Mouse (Mus musculus): ENCODE measurements around the gene Zfp57. TPM values are rescaled to one million over a fixed set of nuclear protein-coding genes. Genes with fewer than 3 reads are reported as not detected.
"Not testable (repeated sequence)": the region's sequence is repeated elsewhere in the genome, so short reads cannot be mapped to it uniquely, and the experiment has no call there.

Zfp57 gene
- polyA plus RNA-seq, 1 experiment from 2014 or later = 96.9 TPM

DNA sequence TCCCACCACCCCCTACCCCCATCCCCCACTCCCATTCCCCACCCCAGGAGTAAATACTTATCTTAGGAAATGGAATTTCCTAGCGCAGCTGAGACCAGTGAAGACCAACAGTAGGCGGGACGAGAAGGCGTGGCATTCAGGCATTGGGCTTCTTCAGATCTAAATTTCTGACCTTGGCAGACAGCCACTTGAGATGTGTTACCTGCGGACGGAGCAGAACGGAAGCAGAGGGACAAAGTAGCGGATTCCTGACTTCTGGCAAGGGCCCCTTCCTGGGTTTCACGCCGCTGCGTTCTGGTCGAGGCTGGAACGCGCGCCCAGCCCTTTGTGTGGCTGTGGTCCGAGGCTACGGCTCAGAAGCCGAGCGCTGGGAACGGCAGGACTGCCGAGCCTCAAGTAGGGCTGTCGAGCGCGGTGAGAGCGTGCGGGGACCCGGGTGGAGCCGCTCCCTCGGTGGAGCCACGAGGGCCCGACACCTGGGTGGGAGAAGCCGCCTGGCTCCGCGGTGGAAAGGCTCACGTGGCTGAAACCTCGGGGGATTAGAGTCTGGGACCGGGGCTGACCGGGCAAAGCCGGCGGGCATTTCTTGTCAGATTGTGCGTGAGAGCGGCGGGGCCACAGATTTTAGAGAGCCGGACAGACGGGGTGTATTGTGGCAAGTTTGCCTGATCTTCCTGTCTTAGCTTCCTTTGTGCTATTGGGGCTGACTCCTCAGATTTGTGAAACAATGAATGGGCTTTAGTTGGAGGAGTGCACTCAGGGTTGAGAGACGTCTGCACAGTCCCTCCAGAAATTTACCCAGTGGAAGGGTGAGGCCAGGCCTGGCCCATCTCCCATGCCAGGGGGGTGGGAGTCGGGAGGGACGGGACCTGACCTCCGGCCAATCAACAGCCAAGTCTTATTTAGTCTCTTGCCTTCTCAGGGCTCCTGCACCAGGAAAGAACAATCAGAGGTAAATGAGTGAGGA is 1.7 kb downstream of the Zfp57 start:
- Histone ChIP-seq H3K27me3 (ENCODE audit: insufficient read depth, poor library complexity, severe bottlenecking) (no peaks in the 10 kb centered on the region), H3K9me3 (no peaks in the 10 kb centered on the region), H3K4me1 (replicated peaks) (peaks cover 16% of the 10 kb centered on the region; the same call in 1 of the 2 replicates), H3K27ac (peak overlapping the region; percentile 98), H3K36me3 (peaks cover 35% of the 10 kb centered on the region), H3K4me3 (peak overlapping the region; percentile 80)
- DNase-seq (ENCODE audit: low spot score) = peak; percentile 79
- WGBS = under 1% methylated on average over 49 of the region's 49 CpGs

DNA sequence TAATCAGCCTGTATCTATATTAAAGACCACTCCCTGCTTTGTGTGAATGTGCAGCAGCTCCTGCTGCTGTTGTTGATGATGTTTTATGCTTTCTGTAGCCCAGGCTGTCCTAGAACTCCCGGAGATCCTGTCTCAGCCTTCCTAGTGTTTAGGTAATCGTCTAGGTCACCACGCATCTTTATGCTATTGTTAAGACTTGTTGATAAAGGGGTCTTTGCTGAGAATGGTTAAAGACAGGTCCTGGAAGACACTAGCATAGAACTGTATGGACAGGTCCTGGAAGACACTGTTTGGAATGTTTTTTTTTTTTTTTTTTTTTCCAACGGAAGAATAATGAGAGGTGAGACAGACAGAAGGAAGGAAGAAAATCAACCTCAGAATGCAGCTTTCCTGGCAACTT is 2.4 kb downstream of the Zfp57 start:
- Histone ChIP-seq H3K27ac (peak overlapping the region; percentile 98), H3K36me3 (peaks cover 42% of the 10 kb centered on the region), H3K9me3 (no peaks in the 10 kb centered on the region), H3K4me1 (replicated peaks) (peaks cover 16% of the 10 kb centered on the region; the same call in 1 of the 2 replicates), H3K4me3 (peak overlapping the region; percentile 80), H3K27me3 (ENCODE audit: insufficient read depth, poor library complexity, severe bottlenecking) (no peaks in the 10 kb centered on the region)
- no peak for DNase-seq (ENCODE audit: low spot score)
- 46% methylated on average over 4 of the region's 4 CpGs for WGBS

DNA sequence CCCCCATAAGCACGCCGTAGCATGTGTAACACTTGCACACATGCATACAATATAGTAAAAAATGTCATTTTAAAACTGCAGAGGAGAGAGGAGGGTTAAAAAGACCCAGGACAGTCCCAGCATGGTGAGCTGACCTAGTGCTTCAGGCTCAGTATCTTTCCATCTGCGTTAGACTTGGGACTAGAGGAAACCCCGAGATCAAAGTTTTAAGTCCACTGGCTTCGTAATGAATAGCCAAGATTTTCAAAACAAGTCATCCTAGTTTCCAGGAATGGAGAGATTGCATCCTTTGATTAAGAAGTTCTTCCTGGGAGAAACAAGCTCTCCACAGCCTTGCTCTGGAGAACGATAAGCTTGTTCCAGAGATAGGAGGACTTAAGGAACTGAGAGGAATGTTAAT is 7.2 kb downstream of the Zfp57 start:
- H3K27me3 ChIP-seq (ENCODE audit: insufficient read depth, poor library complexity, severe bottlenecking) = no peaks in the 10 kb centered on the region
- peaks cover 3% of the 10 kb centered on the region; the same call in 1 of the 2 replicates for H3K4me1 ChIP-seq (replicated peaks)
- H3K9me3 ChIP-seq = no peaks in the 10 kb centered on the region
- peaks cover 77% of the 10 kb centered on the region for H3K36me3 ChIP-seq
- 92% methylated on average over 6 of the region's 6 CpGs for WGBS
- H3K4me3 ChIP-seq = no peak overlapping the region
- DNase-seq (ENCODE audit: low spot score) = no peak
- H3K27ac ChIP-seq = no peak overlapping the region

DNA sequence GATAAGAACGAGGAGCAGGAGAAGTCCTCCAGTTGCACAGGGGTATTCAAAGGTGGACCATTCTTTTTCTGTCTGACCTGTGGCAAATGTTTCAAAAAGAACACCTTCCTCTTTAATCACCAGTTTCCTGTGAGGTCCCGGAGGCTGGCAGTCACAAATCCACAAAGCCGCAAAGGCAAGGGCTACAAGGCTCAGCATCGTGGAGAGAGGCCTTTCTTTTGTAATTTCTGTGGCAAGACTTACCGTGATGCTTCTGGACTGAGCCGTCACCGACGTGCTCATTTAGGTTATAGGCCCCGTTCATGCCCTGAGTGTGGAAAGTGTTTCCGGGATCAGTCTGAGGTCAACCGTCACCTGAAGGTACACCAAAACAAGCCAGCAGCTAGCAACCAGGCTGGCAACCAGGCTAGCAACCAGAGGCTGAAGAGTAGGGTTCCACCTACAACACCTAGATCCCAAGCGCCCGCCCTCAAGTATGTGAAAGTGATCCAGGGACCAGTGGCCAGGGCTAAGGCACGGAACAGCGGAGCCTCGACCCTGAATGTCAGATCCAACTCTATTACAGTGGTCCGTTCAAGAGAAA is 8.6 kb downstream of the Zfp57 start:
- no peak overlapping the region for H3K4me3 ChIP-seq
- no peak for DNase-seq (ENCODE audit: low spot score)
- no peaks in the 10 kb centered on the region for H3K4me1 ChIP-seq (replicated peaks)
- WGBS = 94% methylated on average over 17 of the region's 17 CpGs
- no peaks in the 10 kb centered on the region for H3K27me3 ChIP-seq (ENCODE audit: insufficient read depth, poor library complexity, severe bottlenecking)
- H3K27ac ChIP-seq = no peak overlapping the region
- H3K36me3 ChIP-seq = peaks cover 72% of the 10 kb centered on the region
- H3K9me3 ChIP-seq = no peaks in the 10 kb centered on the region

DNA sequence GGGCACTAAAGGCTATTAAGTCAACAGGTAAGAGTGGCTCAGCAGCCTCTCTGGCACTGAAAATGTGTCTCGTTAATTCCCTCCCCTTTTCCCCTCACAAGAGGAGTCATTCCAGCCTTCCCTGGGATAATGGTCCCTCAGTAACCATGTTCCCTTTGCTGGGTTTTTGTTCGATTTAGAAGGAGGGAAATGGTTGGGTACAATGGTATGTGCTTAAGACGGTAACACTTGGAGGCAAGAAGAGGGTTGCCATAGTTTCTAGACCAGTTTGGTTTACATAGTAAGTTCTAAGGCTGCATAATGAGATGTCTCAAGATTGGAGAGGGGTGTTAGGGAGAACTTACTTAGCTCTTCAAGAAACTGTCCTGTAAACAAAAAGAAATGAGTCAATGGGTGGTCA is 10.8 kb downstream of the Zfp57 start:
- peaks cover 51% of the 10 kb centered on the region for H3K36me3 ChIP-seq
- no peaks in the 10 kb centered on the region for H3K4me1 ChIP-seq (replicated peaks)
- H3K9me3 ChIP-seq = no peaks in the 10 kb centered on the region
- no peak overlapping the region for H3K4me3 ChIP-seq
- no peak for DNase-seq (ENCODE audit: low spot score)
- WGBS = 86% methylated on average over 3 of the region's 3 CpGs
- no peak overlapping the region for H3K27ac ChIP-seq
- H3K27me3 ChIP-seq (ENCODE audit: insufficient read depth, poor library complexity, severe bottlenecking) = no peaks in the 10 kb centered on the region

DNA sequence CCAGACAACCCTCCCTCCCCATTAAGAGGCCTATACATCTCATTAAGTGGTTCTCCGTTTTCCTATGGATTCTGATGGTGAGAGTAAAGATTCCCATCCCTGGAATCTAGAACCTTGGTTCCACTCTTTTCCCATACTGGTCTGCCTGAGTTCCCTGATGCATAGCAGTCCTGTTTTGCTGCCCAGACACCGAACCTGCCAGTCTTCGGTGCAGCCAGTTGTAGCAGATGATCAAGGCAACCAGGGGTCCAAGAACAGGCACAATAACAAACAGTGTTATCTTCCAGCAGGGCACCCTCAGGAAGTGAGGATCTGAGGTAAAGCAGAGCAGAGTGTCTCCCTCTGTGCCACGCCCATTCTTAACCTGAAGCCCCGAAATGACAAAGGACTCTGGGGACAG is 11.2 kb downstream of the Zfp57 start:
- no peaks in the 10 kb centered on the region for H3K27me3 ChIP-seq (ENCODE audit: insufficient read depth, poor library complexity, severe bottlenecking)
- H3K36me3 ChIP-seq = peaks cover 47% of the 10 kb centered on the region
- DNase-seq (ENCODE audit: low spot score) = no peak
- no peaks in the 10 kb centered on the region for H3K9me3 ChIP-seq
- no peak overlapping the region for H3K4me3 ChIP-seq
- H3K4me1 ChIP-seq (replicated peaks) = no peaks in the 10 kb centered on the region
- WGBS = 75% methylated on average over 5 of the region's 5 CpGs
- no peak overlapping the region for H3K27ac ChIP-seq

DNA sequence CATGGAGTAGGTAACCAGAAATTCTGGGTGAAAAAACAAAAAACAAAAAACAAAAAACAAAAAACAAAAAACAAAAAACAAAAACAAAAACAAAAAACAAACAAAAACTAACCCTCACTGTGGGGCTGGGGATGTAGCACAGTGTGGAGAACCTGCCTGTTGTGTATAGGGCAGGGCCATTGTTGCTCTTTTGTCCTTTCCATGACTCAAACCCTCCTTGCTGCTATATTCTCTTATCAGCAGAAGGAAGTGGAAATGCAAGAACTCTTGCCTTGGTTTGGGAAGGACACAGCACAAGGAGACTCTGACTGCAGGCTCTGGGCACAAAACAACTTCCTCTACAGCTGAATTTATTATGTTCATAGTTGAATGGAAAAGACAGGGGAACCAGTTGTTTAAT is 15.4 kb downstream of the Zfp57 start:
- H3K27me3 ChIP-seq (ENCODE audit: insufficient read depth, poor library complexity, severe bottlenecking) = no peaks in the 10 kb centered on the region
- no peak overlapping the region for H3K4me3 ChIP-seq
- H3K4me1 ChIP-seq (replicated peaks) = no peaks in the 10 kb centered on the region; the same call in 1 of the 2 replicates
- H3K27ac ChIP-seq = no peak overlapping the region
- no peaks in the 10 kb centered on the region for H3K9me3 ChIP-seq
- DNase-seq (ENCODE audit: low spot score) = no peak
- peaks cover 5% of the 10 kb centered on the region for H3K36me3 ChIP-seq

DNA sequence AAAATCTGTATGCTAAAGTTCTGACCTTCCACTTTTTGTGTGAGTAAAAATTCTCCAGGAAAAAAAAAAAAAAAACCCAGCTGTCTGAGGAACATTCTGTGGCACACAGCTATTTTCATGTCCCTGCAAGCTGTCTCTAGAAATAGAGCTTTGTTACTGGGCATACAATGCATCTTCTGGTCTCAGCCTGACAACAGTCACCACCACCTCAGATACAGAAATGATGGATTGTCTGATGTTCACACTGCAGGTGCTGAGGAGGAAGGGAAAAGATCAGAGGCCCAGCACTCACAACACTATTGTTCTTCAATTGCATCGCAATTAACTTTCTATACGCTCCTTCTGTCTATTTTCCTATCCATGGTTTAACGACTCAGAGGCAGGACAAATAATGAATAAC is 17.4 kb downstream of the Zfp57 start:
- DNase-seq (ENCODE audit: low spot score) = no peak
- Histone ChIP-seq H3K27me3 (ENCODE audit: insufficient read depth, poor library complexity, severe bottlenecking) (no peaks in the 10 kb centered on the region), H3K36me3 (no peaks in the 10 kb centered on the region), H3K27ac (no peak overlapping the region), H3K4me1 (replicated peaks) (no peaks in the 10 kb centered on the region; the same call in 1 of the 2 replicates), H3K4me3 (no peak overlapping the region), H3K9me3 (no peaks in the 10 kb centered on the region)
- 81% methylated on average over 3 of the region's 3 CpGs for WGBS

DNA sequence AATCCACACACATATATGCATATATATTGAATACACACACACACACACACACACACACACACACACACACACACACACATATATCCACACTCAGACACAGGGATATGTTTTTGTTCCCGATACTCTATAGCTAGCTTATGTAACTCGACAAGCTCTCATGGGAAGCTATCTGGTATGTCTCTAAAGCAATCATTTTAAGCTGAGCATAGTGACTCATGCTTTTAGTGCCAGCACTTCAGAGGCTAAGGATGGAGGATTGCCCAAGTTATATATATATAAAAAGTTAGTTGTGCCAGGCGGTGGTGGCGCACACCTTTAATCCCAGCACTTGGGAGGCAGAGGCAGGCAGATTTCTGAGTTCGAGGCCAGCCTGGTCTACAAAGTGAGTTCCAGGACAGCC is 18.3 kb downstream of the Zfp57 start:
- H3K36me3 ChIP-seq; H3K4me1 ChIP-seq (replicated peaks); H3K9me3 ChIP-seq; H3K4me3 ChIP-seq; DNase-seq (ENCODE audit: low spot score); H3K27ac ChIP-seq; H3K27me3 ChIP-seq (ENCODE audit: insufficient read depth, poor library complexity, severe bottlenecking): not testable (repeated sequence)
- WGBS = 90% methylated on average over 5 of the region's 5 CpGs

DNA sequence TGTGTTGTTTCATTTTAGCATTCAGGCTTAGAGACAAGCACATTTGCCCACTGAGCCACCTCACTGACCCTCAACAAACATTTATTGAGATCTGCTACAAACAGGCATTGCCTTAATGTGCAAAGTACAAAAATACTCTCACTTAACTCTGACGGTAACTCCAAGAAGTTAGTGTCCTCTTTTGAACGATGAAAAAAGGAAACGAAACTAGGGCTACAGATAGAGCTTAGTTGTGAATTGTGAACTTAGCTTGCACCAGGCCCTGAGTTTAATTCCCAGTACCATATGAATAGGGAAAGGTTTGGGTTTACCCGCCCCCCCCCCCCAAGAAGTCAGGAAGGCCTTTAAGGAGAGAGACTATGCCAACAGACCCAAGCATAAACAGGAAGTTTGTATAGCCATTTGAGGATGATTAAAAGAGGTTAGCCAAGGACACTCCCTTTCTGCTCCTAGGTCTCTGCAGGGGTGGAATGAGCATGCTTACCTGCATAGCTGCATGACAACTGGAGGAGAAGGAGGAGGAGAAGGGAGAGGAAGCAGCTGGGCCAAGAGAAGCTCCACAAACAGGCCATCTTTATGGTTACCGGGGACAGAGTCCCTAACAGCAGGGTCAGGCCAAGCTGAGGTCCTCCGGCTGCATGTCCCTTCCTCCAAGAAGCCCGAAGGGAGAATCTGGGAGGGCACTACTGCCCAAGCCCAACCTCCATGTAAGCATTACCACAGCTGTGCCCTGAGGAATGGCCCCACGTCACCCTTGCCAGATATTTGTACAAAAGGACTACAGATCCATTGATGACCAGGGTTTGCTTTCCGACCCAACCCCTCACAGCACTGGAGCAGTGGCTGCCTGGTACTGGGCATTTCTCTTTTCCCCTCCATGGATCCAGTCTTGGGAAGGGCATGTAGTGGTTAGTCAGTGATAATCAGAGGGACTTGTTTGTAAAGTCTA is 21.9 kb downstream of the Zfp57 start, which contains the start of gene Mog:
Mog (minus strand) TSS at position 771 of the 949 bp plus-strand sequence.
- WGBS = 75% methylated on average over 9 of the region's 9 CpGs
- no peak for DNase-seq (ENCODE audit: low spot score)
- Histone ChIP-seq H3K27ac (no peak within 1 kb of the TSS), H3K9me3 (no peaks in the 10 kb centered on the region), H3K27me3 (ENCODE audit: insufficient read depth, poor library complexity, severe bottlenecking) (no peaks in the 10 kb centered on the region), H3K36me3 (no peaks in the 10 kb centered on the region), H3K4me3 (no peak within 1 kb of the TSS), H3K4me1 (replicated peaks) (peaks cover 5% of the 10 kb centered on the region; the same call in 1 of the 2 replicates)

DNA sequence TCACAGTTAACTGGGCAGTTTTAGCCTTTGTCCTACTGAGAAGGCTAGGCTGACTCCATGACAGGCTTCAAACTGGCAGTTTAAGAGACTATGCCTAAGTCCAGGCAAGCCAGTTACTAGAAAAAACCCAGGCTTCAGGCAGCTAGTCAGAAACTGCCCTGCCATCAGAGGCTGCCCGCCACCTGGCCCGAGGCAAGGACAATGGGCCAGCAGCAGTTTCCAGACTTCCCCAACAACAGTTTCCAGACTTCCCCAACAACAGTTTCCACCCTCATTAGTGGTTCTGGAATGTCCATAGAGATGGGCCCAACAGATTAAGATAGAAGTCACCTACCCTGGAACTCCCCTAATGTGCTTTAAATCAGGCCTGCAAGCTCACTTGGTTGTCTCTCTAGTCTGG is 25.5 kb downstream of the Zfp57 start:
- Histone ChIP-seq H3K4me1 (replicated peaks) (peaks cover 19% of the 10 kb centered on the region), H3K36me3 (no peaks in the 10 kb centered on the region), H3K27me3 (ENCODE audit: insufficient read depth, poor library complexity, severe bottlenecking) (no peaks in the 10 kb centered on the region), H3K4me3 (no peak overlapping the region), H3K9me3 (no peaks in the 10 kb centered on the region), H3K27ac (no peak overlapping the region; the same call in 1 of the 2 replicates)
- DNase-seq (ENCODE audit: low spot score) = no peak
- WGBS = 79% methylated on average over 2 of the region's 2 CpGs

DNA sequence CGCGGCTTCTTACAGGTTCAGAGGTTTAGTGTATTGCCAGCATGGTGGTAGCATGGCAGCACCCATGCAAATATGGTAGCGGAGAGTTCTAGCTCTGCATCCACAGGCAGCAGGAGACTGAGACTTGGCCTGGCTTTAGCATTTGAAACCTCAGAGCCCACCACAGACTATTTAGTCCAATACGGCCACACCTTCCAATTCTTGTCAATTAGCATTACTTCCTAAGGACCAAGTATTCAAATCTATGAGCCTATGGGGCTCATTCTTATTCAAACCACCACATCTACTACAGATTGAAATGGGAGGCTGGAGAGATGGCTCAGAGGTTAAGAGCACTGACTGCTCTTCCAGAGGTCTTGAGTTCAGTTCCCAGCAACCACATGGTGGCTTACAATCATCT is 26.5 kb downstream of the Zfp57 start:
- H3K27ac ChIP-seq = peak overlapping the region; percentile 93
- WGBS = 98% methylated on average over 4 of the region's 4 CpGs
- no peaks in the 10 kb centered on the region for H3K27me3 ChIP-seq (ENCODE audit: insufficient read depth, poor library complexity, severe bottlenecking)
- DNase-seq (ENCODE audit: low spot score) = no peak
- peaks cover 19% of the 10 kb centered on the region for H3K4me1 ChIP-seq (replicated peaks)
- no peaks in the 10 kb centered on the region for H3K36me3 ChIP-seq
- H3K9me3 ChIP-seq = no peaks in the 10 kb centered on the region
- no peak overlapping the region for H3K4me3 ChIP-seq
